Mouse (Mus musculus) liver, embryonic 14.5 days (tissue): ENCODE measurements around the gene Vamp2.

Source experiments
- CTCF ChIP-seq: IDR thresholded peaks from 2 replicates; pipeline ENCODE4 v1.5.1; 2016; ENCODE audit warnings: antibody characterized with exemption, low read depth, control low read depth
- EP300 ChIP-seq: IDR thresholded peaks from 2 replicates; pipeline ENCODE4 v1.6.1; 2016; ENCODE audit warnings: antibody characterized with exemption, low read depth

DNA sequence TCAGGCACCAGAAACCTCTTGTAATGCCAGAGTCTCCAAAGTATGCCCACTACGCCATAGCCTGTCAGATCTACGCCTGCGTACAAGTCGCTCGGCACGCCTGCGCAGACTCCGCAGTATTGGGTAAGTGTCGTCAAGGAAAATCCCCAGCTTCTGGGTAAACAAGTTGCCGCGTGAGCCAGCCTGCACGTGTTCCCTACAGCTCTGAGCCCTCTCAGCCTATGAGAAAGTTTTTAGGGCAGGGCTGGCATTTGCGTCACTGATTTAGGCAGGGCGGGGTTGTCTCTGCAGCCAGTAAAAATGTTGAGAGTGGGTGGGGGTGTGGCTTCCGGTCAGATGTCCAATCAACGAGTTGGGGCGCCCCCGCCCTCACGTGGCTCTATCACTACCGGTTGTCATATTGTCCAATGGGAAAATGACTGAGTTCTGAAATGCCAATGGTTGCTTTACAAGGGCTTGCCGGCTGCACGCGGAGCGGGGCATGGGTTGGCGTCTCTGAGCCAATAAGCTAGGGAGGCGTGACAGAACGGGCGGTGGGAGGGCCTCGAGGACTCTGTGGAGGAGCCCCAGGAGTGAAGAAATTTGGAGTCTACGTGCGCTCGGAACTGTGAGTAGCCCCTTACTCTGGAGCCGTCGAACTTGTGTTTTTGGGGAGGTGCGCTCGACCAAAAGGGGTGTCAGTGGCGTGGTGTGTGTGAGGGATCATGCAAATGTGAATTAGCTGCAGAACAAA lies 6.6 kb downstream of the Vamp2 start, which contains the start of gene Per1:
- TF ChIP-seq EP300: peak; percentile 42; the same call in 1 of the 2 replicates
- TF ChIP-seq CTCF: no peak
